Mouse (Mus musculus) c-Kit-positive CD71-positive TER-119-negative erythroid progenitor cells, embryonic 14.5 days (primary cell): Measurements from ENCODE around the gene Necap1.

Experiments
- DNase-seq: peaks from one replicate; pipeline ENCODE4 v3.0.0-alpha.2; 2013; ENCODE audit warnings: low read depth

Necap1 gene

DNA sequence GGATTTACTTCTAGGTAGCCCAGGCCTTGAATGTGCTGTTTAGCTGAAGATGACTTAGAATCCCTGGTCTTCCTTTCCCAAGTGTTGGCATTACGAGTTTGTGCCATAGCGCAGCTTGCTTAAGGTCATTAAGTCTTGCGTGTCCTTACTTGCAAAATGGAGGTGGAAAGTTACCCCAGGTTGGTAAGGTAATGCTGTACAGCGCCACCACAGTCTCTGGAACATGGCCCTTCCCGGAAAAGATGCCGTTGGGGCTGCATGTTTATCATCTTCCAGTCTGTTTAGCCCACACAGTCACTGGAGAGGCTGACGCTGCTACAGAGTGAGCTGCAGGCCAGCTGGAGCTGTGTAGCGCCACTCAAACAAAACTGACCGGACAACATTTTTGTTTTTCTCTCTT lies 9.3 kb downstream of the Necap1 start:
- no peak for DNase-seq

GRCm38 (mm10) chr6:122889599-122889998 lies 15.3 kb downstream of the Necap1 start:
- no peak for DNase-seq

DNA sequence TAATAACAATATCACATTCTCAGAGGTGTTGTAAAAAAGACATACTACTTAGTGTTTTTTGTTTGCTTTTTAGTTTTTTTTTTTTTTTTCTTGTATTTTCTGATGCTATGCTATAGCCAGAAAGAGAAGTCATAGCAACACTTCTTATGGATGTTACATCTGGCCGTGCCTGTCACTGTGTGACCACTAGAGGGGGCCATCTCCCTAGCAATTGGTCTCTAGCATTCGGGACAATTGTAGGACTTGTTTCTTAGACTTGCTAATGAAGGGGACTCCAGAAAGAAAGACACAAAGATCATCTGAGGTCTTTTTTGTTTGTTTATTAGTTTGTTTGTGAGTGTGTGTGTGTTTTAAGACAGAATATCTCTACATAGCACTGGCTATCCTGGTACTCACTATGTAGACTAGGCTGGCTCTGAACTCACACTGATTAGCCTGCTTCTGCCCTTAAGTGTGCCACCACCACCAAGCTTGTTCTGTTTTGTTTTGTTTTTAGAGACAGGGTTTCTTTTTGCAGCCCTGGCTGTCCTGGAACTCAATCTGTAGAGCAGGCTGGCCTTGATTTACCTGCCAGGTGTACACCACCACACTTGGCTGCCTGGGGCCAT lies 18.3 kb downstream of the Necap1 start:
- DNase-seq: peak; percentile 53

GRCm38 (mm10) chr6:122919922-122920321 lies 45.6 kb downstream of the Necap1 start:
- DNase-seq: no peak

DNA sequence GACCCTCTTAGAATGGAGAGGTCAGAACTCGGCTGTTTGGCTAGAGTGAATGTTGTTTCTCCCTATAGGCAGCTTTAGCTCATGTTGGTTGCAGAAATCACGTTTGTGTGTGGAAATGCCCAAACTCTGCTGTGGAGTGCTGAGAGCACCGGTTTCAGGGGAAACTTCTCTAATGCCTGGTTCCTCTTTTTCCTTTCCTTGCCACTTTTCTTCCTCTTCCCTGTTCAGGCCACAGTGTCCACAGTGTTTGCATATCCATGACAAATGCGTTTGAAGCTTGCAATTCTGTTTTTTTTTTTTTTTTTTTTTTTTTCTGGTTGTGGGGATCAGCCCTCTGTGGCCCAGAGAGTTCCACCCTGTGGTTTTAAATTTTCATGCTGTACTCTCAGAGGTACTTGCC lies 47.2 kb downstream of the Necap1 start, which contains the start of gene Clec4a1:
TSS of gene Clec4a1 (plus strand) at position 398 of the 400 bp plus-strand sequence.
- DNase-seq: no peak

- no peak for DNase-seq
Observed at GRCm38 (mm10) chr6:122934845-122935244, 60.6 kb downstream of the Necap1 start.
